Comparison of ENCODE assay signal across 8 mouse cellular contexts in the genomic region with DNA sequence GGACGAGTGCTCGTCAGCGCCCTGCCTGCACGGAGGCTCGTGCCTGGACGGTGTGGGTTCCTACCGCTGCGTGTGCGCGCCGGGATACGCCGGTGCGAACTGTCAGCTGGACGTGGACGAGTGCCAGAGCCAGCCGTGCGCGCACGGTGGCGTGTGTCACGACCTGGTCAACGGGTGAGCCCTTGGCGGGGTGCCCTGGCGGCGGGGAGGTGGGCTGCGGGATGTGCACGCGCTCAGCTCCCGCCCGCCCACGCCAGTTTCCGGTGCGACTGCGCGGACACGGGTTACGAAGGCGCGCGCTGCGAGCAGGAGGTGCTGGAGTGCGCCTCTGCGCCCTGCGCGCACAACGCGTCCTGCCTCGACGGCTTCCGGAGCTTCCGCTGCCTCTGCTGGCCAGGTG. TPM values are rescaled to one million over a fixed set of nuclear protein-coding genes. Genes with fewer than 3 reads are reported as not detected.
DNase-seq lines count a peak whose midpoint lies in the region; ATAC-seq and TF ChIP-seq lines count a peak whose summit lies in the region.

No protein-coding gene starts in this region.

- no peak for TF ChIP-seq CTCF in cerebellum, adult 2 months (IDR thresholded peaks at IDR 0.05; ENCODE audit: borderline replicate concordance, insufficient read depth, low read depth, low read length)

- no peak for TF ChIP-seq POLR2A in cerebellum, adult 2 months (IDR thresholded peaks at IDR 0.05; ENCODE audit: borderline replicate concordance, insufficient read depth, low read length)

- WGBS in cerebellum, adult 2 months, result 28% methylated on average over 52 of the region's 52 CpGs
- 27% methylated on average over 52 of the region's 52 CpGs for WGBS in limb, embryonic 12.5 days

- no peak for DNase-seq in cerebellum, adult 2 months
- DNase-seq in cerebellum, adult 18-20 months, result no peak
- peak; percentile 43 for DNase-seq in right cerebral cortex, adult 18-20 months
- DNase-seq in right cerebral cortex, postnatal 10 days (ENCODE audit: low spot score in 2 of 2), result no peak
- DNase-seq in testis, postnatal 10 days (ENCODE audit: low spot score), result peak; percentile 75
- DNase-seq in urinary bladder, postnatal 36 days (ENCODE audit: low spot score in 2 of 2), result no peak
- DNase-seq in layer of hippocampus, adult 9-10 months (ENCODE audit: low spot score), result no peak

- peaks cover 37% of the 10 kb centered on the region for H3K4me1 ChIP-seq in cerebellum, adult 2 months (ENCODE audit: control insufficient read depth, insufficient read depth, low read length)
- peaks cover 28% of the 10 kb centered on the region for H3K4me1 ChIP-seq in limb, embryonic 12.5 days (replicated peaks)

- peak overlapping the region; percentile 31; the same call in 1 of the 2 replicates for H3K9ac ChIP-seq in limb, embryonic 12.5 days (replicated peaks)

- ATAC-seq in limb, embryonic 12.5 days (ENCODE audit: insufficient number of reproducible peaks, insufficient read depth, low FRiP score, low TSS enrichment, low read depth), result no peak

- H3K9me3 ChIP-seq in limb, embryonic 12.5 days, result no peaks in the 10 kb centered on the region

- H3K36me3 ChIP-seq in limb, embryonic 12.5 days, result no peaks in the 10 kb centered on the region

- no peaks in the 10 kb centered on the region for H3K27me3 ChIP-seq in cerebellum, adult 2 months (ENCODE audit: control insufficient read depth, insufficient read depth, low read length)
- peaks cover 43% of the 10 kb centered on the region for H3K27me3 ChIP-seq in limb, embryonic 12.5 days

- peak overlapping the region; percentile 66 for H3K4me2 ChIP-seq in limb, embryonic 12.5 days

- peak overlapping the region; percentile 42 for H3K4me3 ChIP-seq in cerebellum, adult 2 months (replicated peaks; ENCODE audit: insufficient read depth, low read depth, low read length)
- peak overlapping the region; percentile 39 for H3K4me3 ChIP-seq in limb, embryonic 12.5 days (replicated peaks)

- H3K27ac ChIP-seq in cerebellum, adult 2 months (ENCODE audit: insufficient read depth, low read length), result no peak overlapping the region
- H3K27ac ChIP-seq in limb, embryonic 12.5 days, result no peak overlapping the region

RNA-seq across cellular contexts. Expression of a gene that starts 10.4 kb away (rescaled TPM):
- polyA plus RNA-seq in cerebellum, adult 2 months (2012; rRNA removed), result 1.1 and 1.4 TPM in 2 replicates
- polyA plus RNA-seq in limb, embryonic 12.5 days (2016; fragmentation: Nextera tagmentation; extraction: Ambion mirVana), result 0.92 and 0.95 TPM in 2 replicates

Comparison
In these comparisons a context has a peak if more than half of its experiments do, and no peak if none do; other contexts are left out.
1. DNase-seq: peak in right cerebral cortex, adult 18-20 months (single experiment) and testis, postnatal 10 days (single experiment); none in cerebellum, adult 2 months (0 of 2), cerebellum, adult 18-20 months (0 of 2), right cerebral cortex, postnatal 10 days (0 of 2), urinary bladder, postnatal 36 days (0 of 2) and layer of hippocampus, adult 9-10 months (single experiment).